Mouse (Mus musculus): ENCODE measurements around the gene Akap13.

The Akap13 gene

GRCm38 (mm10) chr7:75702368-75702767 lies 247.0 kb downstream of the Akap13 start:
- ATAC-seq (ENCODE audit: insufficient number of reproducible peaks, low FRiP score, low TSS enrichment) = no peak

- no peak for ATAC-seq (ENCODE audit: insufficient number of reproducible peaks, low FRiP score, low TSS enrichment)
Observed at GRCm38 (mm10) chr7:75702966-75703645, 247.8 kb downstream of the Akap13 start.

DNA sequence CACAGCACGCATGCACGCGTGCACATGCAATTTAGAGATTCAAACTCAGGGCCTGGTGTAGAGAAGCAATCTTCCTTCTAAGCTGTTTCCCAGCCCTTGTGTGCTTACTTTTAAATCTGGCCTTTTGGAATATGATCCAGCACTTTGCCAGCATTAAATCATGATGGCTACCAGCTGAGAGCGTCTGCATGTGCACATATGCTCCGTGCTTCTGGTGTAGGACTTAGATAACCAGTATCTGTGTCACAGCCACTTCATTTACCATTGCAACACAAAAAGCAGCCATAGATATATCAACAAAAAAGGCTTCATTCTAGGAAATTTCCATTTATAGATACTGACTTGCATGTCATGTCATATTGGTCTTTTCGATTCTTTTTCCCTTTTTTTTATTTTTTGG lies 249.5 kb downstream of the Akap13 start:
- no peak for ATAC-seq (ENCODE audit: insufficient number of reproducible peaks, low FRiP score, low TSS enrichment)

DNA sequence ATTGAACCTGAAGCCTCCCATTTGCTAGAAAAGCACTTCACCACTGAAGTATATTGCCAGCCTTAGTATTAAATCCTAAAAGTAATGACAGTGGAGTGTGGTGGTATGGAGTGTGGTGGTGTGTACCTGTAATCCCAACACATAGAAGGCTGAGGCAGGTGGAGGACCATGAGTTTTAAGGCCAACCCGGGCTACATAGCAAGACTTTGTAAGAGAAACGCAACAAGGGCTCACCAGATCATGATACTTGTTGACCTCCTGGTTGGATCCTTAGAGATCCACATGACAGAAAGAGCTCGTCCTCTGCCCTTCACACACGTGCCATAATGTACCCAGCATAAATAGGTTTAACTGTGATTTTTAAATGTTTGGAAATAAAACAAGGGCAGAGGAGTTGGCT lies 254.6 kb downstream of the Akap13 start:
- ATAC-seq (ENCODE audit: insufficient number of reproducible peaks, low FRiP score, low TSS enrichment) = no peak

- no peak for ATAC-seq (ENCODE audit: insufficient number of reproducible peaks, low FRiP score, low TSS enrichment)
Observed at GRCm38 (mm10) chr7:75710920-75711319, 255.6 kb downstream of the Akap13 start.

DNA sequence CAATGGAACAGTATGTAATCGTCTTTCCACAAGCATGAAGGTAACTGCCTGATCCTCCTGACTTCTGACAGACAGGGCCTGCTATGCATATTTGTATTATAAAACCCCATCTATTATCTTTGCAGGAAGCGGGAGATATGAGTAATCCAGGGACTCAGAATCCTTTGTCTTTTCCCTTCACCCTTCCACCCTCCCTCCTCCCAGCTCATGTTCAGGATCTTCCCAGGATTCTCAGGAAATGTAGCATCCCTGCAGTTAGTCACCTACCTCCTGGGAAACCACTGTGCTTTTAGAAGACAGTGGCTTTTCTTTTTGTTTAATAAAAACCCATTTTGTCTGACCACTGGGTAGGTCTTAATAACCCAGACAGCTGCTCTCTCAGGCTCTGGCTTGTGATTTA lies 256.1 kb downstream of the Akap13 start:
- ATAC-seq (ENCODE audit: insufficient number of reproducible peaks, low FRiP score, low TSS enrichment) = no peak

DNA sequence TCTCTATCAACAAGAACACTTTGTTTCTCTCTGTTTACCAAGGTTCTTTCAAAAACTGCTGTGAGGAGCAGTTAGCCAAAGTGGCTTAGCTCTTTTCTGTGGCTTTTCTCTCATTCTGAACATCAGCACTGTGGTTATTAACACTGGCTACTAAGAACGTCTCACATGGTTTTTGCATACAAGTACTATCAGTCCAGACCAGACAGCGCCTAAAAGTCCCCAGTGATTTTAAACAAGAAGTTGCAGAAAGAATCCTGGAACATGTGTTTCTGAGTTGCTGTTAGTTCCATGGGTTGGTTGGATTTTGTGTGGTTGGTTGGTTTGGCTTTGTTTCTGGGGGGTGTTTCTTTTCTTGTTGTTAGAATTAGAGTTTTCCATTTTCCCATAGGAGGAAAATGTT lies 257.5 kb downstream of the Akap13 start:
- no peak for ATAC-seq (ENCODE audit: insufficient number of reproducible peaks, low FRiP score, low TSS enrichment)

DNA sequence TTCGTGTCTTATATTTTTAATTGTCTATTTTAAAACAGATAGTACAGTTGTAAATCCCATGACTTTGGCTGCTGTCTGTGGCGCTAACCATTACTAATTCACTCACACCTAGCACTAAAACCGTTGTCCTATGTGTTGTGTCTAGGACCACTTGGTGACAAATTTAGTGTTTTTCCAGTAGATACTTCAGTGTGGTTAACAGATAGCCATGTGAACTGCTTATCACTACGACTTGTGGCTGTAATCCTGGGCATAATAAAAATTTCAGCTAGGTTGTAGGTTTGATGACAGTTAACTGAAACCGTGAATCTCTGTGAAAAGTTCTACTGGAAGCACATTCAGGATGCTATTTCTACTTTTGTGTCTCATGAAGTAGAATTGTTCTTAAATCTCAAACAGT lies 258.6 kb downstream of the Akap13 start:
- no peak for ATAC-seq (ENCODE audit: insufficient number of reproducible peaks, low FRiP score, low TSS enrichment)

DNA sequence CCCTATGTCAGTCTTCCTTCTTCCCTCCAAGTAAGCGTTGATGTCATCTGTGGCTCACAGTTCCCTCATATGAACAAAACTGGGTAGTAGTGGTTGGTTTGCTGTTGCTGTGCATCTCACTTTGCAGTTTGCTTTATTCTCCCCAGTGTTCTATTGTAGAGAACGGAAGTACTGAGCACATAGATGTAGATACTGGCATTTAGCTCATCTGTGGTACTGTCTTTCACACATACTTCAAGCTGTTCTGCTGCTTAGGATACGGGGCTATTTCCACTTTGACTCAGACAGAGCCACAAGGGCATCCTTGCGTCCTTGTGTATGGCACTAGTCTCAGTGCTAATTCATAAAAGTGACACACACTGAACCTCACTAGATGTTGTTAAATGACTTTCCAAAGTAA lies 259.7 kb downstream of the Akap13 start:
- no peak for ATAC-seq (ENCODE audit: insufficient number of reproducible peaks, low FRiP score, low TSS enrichment)

GRCm38 (mm10) chr7:75715939-75716338 lies 260.6 kb downstream of the Akap13 start:
- ATAC-seq (ENCODE audit: insufficient number of reproducible peaks, low FRiP score, low TSS enrichment) = no peak

DNA sequence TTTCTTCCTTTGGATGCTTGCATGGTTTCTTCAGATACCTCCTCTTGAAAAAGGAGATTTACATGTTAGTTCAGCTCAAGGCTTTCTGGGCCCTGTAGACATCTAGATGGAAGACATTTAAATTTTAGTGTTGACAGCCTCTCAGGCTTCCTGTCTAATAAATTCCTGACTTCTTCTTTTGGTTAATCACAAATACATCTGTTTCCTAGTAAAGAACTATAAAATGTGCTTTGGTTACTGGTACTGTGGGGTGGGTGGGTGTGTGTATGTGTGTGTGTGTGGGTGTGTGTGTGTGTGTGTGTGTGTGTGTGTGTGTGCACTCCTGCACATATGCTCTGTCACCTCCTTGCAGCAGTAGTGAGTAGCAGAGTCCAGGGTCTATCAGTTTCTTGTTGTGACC lies 262.0 kb downstream of the Akap13 start:
- ATAC-seq (ENCODE audit: insufficient number of reproducible peaks, low FRiP score, low TSS enrichment) = no peak

DNA sequence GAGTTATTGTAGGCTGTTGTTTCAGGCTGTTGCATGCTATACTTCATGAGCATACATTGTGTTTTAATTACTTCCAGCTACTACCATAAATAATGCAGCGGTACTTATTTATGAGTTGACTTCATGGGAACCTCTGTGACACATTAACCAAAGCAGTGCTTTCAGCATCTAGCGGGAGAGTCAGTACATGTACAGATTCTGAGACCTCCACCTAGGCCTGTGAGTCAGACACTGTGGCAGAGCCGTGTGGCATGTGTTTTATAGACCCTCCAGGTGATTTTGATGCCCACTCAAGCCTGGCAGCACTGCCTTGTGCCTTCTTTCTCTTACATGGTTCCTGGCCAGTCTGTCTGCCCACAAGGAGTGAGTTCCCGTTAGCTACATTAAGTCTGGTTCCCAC lies 266.0 kb downstream of the Akap13 start:
- ATAC-seq (ENCODE audit: insufficient number of reproducible peaks, low FRiP score, low TSS enrichment) = no peak

DNA sequence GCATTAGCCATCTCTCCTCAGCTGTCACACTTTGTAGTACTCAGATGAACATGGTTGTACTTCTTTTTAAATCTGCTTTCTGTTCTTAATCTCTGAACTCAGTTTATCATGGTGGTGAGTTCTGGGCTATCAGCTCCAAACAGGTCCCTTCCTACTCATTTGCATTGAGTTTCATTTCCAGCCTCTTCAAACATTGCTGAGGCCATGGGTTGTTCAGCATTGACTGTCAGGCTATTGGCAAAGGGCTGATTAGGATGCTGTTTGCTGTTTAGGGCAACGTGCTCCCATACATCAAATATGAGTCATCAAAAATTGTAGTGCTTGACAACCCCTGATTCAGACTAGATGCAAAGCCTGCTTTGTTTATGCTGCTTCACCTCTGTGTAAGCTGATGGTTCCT lies 268.7 kb downstream of the Akap13 start:
- no peak for ATAC-seq (ENCODE audit: insufficient number of reproducible peaks, low FRiP score, low TSS enrichment)

- ATAC-seq (ENCODE audit: insufficient number of reproducible peaks, low FRiP score, low TSS enrichment) = no peak
Observed at GRCm38 (mm10) chr7:75725899-75726298, 270.6 kb downstream of the Akap13 start.

DNA sequence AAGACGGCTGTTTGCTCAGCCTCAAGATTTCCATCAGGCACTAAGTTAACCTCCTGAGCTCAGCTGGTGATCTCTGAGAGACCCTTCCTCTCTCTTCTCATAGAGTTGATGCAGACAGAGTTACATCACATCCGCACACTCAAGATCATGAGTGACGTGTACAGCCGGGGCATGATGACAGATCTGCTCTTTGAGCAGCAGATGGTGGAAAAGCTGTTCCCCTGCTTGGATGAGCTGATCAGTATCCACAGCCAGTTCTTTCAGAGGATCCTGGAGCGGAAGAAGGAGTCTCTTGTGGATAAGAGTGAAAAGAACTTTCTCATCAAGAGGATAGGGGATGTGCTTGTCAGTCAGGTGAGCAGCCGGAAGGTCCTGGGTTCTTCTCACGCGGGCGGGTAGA lies 271.5 kb downstream of the Akap13 start:
- ATAC-seq (ENCODE audit: insufficient number of reproducible peaks, low FRiP score, low TSS enrichment) = no peak

GRCm38 (mm10) chr7:75729652-75730051 lies 274.3 kb downstream of the Akap13 start:
- no peak for ATAC-seq (ENCODE audit: insufficient number of reproducible peaks, low FRiP score, low TSS enrichment)

GRCm38 (mm10) chr7:75730216-75730615 lies 274.9 kb downstream of the Akap13 start:
- ATAC-seq (ENCODE audit: insufficient number of reproducible peaks, low FRiP score, low TSS enrichment) = no peak

GRCm38 (mm10) chr7:75731951-75732350 lies 276.6 kb downstream of the Akap13 start:
- no peak for ATAC-seq (ENCODE audit: insufficient number of reproducible peaks, low FRiP score, low TSS enrichment)

DNA sequence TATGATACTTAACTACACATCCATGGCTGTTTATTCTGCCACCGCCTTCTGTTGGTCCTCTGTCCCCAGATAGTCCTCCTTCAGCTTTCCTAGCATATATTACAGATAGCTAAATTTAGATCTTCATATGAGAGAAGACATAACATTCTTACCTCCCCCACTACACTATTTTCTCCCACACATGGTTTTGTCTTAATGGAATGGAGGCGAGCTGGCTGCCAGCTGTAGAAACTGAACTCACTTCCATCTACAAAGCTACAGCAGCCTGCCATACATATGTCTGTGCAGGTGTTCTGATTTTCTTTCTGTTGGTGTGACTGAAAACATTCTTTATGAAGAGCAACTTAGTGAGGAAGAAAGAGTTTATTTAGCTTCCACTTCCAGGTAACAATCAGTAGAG lies 277.8 kb downstream of the Akap13 start:
- ATAC-seq (ENCODE audit: insufficient number of reproducible peaks, low FRiP score, low TSS enrichment) = no peak

DNA sequence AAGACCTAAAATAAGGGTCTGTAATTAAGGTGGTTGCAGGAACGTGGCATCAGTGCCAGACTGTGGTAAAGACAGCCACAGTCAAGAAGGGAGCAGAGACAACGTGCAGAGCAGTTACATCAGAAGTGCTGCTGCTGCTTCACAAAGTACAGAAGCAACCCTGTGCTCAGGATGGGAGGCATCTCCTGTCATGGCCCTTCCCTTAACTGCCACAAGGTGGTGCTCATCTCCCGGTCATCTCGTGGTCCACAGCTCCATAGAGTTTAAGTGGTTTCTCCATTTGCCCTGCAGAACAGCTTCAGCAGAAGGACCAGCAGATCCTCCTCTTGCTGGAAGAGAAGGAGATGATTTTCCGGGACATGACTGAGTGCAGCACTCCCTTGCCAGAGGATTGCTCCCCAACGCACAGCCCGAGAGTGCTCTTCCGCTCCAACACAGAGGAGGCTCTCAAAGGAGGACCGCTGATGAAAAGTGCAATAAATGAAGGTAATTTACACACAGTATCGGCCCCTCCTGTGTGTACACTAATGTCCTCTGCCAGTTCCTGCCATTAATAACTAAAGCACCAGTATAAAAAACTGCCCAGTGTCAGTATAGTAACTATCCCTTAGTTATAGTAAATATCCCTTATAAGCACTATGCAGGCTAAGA lies 283.9 kb downstream of the Akap13 start:
- peak; percentile 87 for ATAC-seq (ENCODE audit: insufficient number of reproducible peaks, low FRiP score, low TSS enrichment)

GRCm38 (mm10) chr7:75744528-75744927 lies 289.2 kb downstream of the Akap13 start:
- ATAC-seq (ENCODE audit: insufficient number of reproducible peaks, low FRiP score, low TSS enrichment) = no peak

GRCm38 (mm10) chr7:75744978-75745638 lies 289.8 kb downstream of the Akap13 start:
- ATAC-seq (ENCODE audit: insufficient number of reproducible peaks, low FRiP score, low TSS enrichment) = no peak
